Mouse (Mus musculus): Measurements from ENCODE around the gene Primpol. TPM values are rescaled to one million over a fixed set of nuclear protein-coding genes. Genes with fewer than 3 reads are reported as not detected.
"Not testable (repeated sequence)": the region's sequence is repeated elsewhere in the genome, so short reads cannot be mapped to it uniquely, and the experiment has no call there.

Gene Primpol
- polyA plus RNA-seq, 1 experiment from 2014 or later, result 11.0 TPM

DNA sequence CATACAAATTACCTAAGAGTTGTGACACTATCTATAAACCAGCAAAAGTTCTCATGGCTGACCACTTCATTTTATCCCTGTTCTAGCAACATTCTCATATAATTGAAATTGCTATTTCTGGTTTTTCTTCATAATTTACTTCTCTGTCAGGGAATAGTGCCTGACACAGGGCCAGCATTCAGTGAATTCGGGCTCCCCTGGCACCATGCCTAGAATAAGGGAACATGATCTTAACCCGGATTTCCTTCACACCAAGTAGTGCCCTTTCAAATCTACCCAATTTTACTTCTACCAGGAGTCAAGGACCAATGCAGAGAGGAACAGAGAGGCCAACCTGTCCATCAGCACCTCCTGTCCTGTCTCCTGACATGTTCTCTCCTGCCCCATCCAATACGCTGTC, 31.4 kb downstream of the Primpol start:
- Histone ChIP-seq H3K27me3 (ENCODE audit: control insufficient read depth, insufficient read depth, low read length) (no peaks in the 10 kb centered on the region), H3K4me3 (ENCODE audit: low read depth, low read length) (no peak overlapping the region), H3K4me2 (ENCODE audit: low read depth, severe bottlenecking) (no peak overlapping the region), H3K36me3 (ENCODE audit: control insufficient read depth, insufficient read depth, low read length) (no peaks in the 10 kb centered on the region), H3K4me1 (ENCODE audit: control insufficient read depth, insufficient read depth, low read length) (no peaks in the 10 kb centered on the region), H3K9me3 (ENCODE audit: control insufficient read depth, low read length) (no peaks in the 10 kb centered on the region), H3K27ac (replicated peaks; ENCODE audit: low read depth, low read length) (no peak overlapping the region), H3K9ac (ENCODE audit: low read length) (no peak overlapping the region)
- DNase-seq (ENCODE audit: low spot score), result no peak
- 87% methylated on average over 3 of the region's 3 CpGs for WGBS
- ATAC-seq (ENCODE audit: insufficient number of reproducible peaks, low FRiP score, low TSS enrichment, low read depth), result no peak

DNA sequence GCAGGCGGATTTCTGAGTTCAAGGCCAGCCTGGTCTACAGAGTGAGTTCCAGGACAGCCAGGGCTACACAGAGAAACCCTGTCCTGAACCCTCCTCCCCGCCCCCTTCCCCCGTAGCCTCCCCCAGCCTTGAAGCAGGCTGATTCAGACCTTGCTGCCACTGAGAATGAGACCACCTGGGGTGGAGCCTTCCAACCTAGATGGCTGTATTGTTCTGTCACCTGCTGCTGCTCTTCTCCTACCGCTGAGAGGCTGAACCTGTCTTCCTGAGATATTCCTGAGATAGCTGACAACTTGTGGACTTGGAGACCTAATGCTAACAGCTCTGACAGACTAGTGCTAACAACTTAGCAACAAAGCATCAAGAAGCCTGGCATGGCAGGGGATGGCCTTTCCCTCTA, 32.7 kb downstream of the Primpol start:
- not testable (repeated sequence) for H3K4me1 ChIP-seq (ENCODE audit: control insufficient read depth, insufficient read depth, low read length); H3K27ac ChIP-seq (replicated peaks; ENCODE audit: low read depth, low read length); H3K4me2 ChIP-seq (ENCODE audit: low read depth, severe bottlenecking); H3K27me3 ChIP-seq (ENCODE audit: control insufficient read depth, insufficient read depth, low read length); DNase-seq (ENCODE audit: low spot score); H3K9me3 ChIP-seq (ENCODE audit: control insufficient read depth, low read length); ATAC-seq (ENCODE audit: insufficient number of reproducible peaks, low FRiP score, low TSS enrichment, low read depth); H3K9ac ChIP-seq (ENCODE audit: low read length); H3K36me3 ChIP-seq (ENCODE audit: control insufficient read depth, insufficient read depth, low read length); H3K4me3 ChIP-seq (ENCODE audit: low read depth, low read length)
- 51% methylated on average over 4 of the region's 4 CpGs for WGBS

DNA sequence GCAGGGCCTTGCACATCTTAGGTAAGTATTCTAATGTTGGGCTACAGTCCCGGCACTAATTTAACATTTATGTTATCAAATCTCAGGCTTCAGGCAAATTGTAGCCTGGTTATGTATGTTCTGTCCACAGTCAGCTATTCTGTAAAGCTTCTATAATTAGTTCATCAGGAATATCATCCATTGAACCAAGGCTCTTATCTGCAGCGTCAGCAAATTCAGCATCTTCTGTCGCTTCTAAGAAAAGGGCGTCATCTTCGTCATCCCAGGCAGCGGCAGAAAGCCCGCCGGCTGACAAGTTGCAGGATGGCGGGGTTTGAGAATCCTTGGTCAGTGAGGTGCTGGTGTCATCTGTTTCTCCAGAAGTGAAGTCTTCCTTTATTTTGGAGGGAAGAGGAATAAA, 38.2 kb downstream of the Primpol start:
- Histone ChIP-seq H3K27ac (replicated peaks; ENCODE audit: low read depth, low read length) (no peak overlapping the region), H3K4me2 (ENCODE audit: low read depth, severe bottlenecking) (no peak overlapping the region), H3K9me3 (ENCODE audit: control insufficient read depth, low read length) (no peaks in the 10 kb centered on the region), H3K4me1 (ENCODE audit: control insufficient read depth, insufficient read depth, low read length) (no peaks in the 10 kb centered on the region), H3K4me3 (ENCODE audit: low read depth, low read length) (no peak overlapping the region), H3K9ac (ENCODE audit: low read length) (no peak overlapping the region), H3K36me3 (ENCODE audit: control insufficient read depth, insufficient read depth, low read length) (peaks cover 13% of the 10 kb centered on the region), H3K27me3 (ENCODE audit: control insufficient read depth, insufficient read depth, low read length) (no peaks in the 10 kb centered on the region)
- DNase-seq (ENCODE audit: low spot score) (no peak), ATAC-seq (ENCODE audit: insufficient number of reproducible peaks, low FRiP score, low TSS enrichment, low read depth) (no peak)
- 93% methylated on average over 9 of the region's 9 CpGs for WGBS

DNA sequence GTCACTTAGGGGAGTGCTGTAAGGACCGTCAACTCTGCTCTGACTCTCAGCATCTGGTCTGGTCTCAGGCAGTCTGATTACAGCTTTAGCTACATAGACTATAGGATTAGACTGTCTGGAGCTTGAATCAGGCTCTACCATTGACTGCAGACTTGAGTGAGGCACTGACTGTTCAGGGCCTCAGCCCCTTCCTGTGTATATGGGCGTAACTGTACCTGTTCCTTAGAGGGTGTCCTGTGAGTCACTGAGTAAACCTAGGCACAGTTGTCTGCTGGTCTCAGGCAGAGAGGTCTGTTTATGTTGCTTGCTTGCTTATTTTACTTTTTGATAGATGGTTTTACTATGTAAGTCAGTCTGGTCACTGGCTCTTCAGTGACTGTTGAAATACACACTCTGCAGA, 43.0 kb downstream of the Primpol start:
- Histone ChIP-seq H3K4me1 (ENCODE audit: control insufficient read depth, insufficient read depth, low read length) (no peaks in the 10 kb centered on the region), H3K36me3 (ENCODE audit: control insufficient read depth, insufficient read depth, low read length) (peaks cover 8% of the 10 kb centered on the region; the same call in 1 of the 2 replicates), H3K4me3 (ENCODE audit: low read depth, low read length) (no peak overlapping the region), H3K27me3 (ENCODE audit: control insufficient read depth, insufficient read depth, low read length) (no peaks in the 10 kb centered on the region), H3K9me3 (ENCODE audit: control insufficient read depth, low read length) (no peaks in the 10 kb centered on the region), H3K4me2 (ENCODE audit: low read depth, severe bottlenecking) (no peak overlapping the region), H3K9ac (ENCODE audit: low read length) (no peak overlapping the region), H3K27ac (replicated peaks; ENCODE audit: low read depth, low read length) (no peak overlapping the region)
- ATAC-seq (ENCODE audit: insufficient number of reproducible peaks, low FRiP score, low TSS enrichment, low read depth), result no peak
- WGBS, result 93% methylated on average over 2 of the region's 2 CpGs
- no peak for DNase-seq (ENCODE audit: low spot score)

DNA sequence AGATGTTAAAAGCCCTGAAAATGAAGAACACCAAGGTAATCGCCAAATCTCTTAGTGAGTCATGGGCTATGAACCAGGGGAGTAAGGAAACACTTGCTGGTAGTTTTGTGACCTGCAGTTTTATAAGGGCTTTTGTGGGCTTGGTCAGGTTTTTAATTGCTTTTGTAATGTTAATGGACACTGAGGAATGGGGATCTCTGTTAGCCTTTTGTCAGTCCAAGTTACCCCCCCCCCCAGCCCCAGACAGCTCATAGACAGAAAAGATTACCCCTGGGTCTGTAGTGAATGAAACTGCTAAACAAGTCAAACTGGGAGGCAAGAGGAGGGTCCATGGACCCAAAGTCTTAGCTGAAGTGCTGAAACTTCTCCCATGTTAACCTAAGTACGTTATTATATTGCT, 43.6 kb downstream of the Primpol start:
- no peak overlapping the region for H3K27ac ChIP-seq (replicated peaks; ENCODE audit: low read depth, low read length)
- DNase-seq (ENCODE audit: low spot score), result no peak
- no peak overlapping the region for H3K9ac ChIP-seq (ENCODE audit: low read length)
- H3K4me3 ChIP-seq (ENCODE audit: low read depth, low read length), result no peak overlapping the region
- peaks cover 7% of the 10 kb centered on the region; the same call in 1 of the 2 replicates for H3K36me3 ChIP-seq (ENCODE audit: control insufficient read depth, insufficient read depth, low read length)
- H3K4me1 ChIP-seq (ENCODE audit: control insufficient read depth, insufficient read depth, low read length), result no peaks in the 10 kb centered on the region
- H3K27me3 ChIP-seq (ENCODE audit: control insufficient read depth, insufficient read depth, low read length), result no peaks in the 10 kb centered on the region
- H3K4me2 ChIP-seq (ENCODE audit: low read depth, severe bottlenecking), result no peak overlapping the region
- WGBS, result 82% methylated on average over 2 of the region's 2 CpGs
- H3K9me3 ChIP-seq (ENCODE audit: control insufficient read depth, low read length), result no peaks in the 10 kb centered on the region
- ATAC-seq (ENCODE audit: insufficient number of reproducible peaks, low FRiP score, low TSS enrichment, low read depth), result no peak

DNA sequence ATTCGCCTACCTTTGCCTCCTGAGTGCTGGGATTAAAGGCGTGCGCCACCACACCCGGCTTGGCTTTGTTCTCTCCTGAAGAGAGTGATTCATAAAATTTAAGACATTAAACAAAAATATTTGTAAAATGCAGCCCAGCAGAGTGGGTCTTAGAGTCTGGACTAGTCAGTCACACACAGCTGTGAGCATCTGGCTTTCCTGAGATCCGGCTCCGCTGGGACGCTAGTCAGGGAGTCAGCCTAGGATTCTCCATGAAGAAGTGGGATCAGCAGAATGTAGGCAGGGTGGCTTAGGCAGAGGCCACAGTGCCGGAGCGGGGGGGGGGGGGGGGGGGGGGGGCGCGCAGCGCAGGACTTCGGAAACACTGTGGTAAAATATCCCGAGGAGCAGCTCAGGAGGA, 46.3 kb downstream of the Primpol start:
- 95% methylated on average over 9 of the region's 14 CpGs for WGBS
- Histone ChIP-seq H3K36me3 (ENCODE audit: control insufficient read depth, insufficient read depth, low read length) (no peaks in the 10 kb centered on the region), H3K4me3 (ENCODE audit: low read depth, low read length) (no peak overlapping the region), H3K9ac (ENCODE audit: low read length) (no peak overlapping the region), H3K4me2 (ENCODE audit: low read depth, severe bottlenecking) (no peak overlapping the region), H3K27me3 (ENCODE audit: control insufficient read depth, insufficient read depth, low read length) (no peaks in the 10 kb centered on the region), H3K9me3 (ENCODE audit: control insufficient read depth, low read length) (no peaks in the 10 kb centered on the region), H3K27ac (replicated peaks; ENCODE audit: low read depth, low read length) (no peak overlapping the region), H3K4me1 (ENCODE audit: control insufficient read depth, insufficient read depth, low read length) (no peaks in the 10 kb centered on the region)
- ATAC-seq (ENCODE audit: insufficient number of reproducible peaks, low FRiP score, low TSS enrichment, low read depth) (no peak), DNase-seq (ENCODE audit: low spot score) (no peak)

DNA sequence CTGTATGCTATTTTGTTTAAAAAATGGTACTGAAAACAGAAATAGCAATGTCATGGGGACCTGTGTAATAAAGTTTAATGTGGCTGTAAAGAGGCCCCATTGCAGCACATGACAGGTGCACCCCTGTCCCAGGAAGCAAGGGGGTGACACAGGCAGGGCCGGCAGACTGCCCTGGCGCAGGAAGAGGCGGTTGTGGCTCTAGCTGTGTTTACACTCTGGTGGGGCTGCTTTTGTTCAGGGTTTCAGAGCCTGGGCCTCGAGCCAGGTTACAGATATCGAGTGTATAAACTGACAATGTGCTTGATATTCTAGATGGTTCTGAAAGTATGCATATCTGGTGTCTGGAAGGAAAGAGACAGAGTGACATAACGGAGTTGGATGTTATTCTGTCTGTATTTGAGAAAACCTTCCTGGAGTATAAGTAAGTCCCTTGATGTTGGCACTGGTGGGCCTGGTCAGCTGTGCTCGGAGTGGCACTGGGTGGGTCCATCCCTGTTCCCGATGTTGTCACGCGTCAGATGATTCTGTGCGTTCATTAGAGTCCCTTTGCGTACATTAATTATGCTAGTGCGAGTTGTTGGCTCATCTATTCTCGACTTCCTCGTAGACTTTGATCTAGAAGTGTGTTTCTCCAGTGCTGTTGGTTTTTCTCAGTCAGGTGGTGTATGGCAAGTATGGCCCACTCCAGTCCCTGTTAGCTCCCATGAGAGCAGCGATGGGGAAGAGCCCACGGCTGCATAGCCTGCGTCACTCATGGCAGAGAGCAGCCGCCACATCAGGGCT, 47.2 kb downstream of the Primpol start:
- no peak for ATAC-seq (ENCODE audit: insufficient number of reproducible peaks, low FRiP score, low TSS enrichment, low read depth)
- WGBS, result 90% methylated on average over 19 of the region's 19 CpGs
- Histone ChIP-seq H3K4me1 (ENCODE audit: control insufficient read depth, insufficient read depth, low read length) (no peaks in the 10 kb centered on the region), H3K9me3 (ENCODE audit: control insufficient read depth, low read length) (no peaks in the 10 kb centered on the region), H3K9ac (ENCODE audit: low read length) (no peak overlapping the region), H3K4me3 (ENCODE audit: low read depth, low read length) (no peak overlapping the region), H3K4me2 (ENCODE audit: low read depth, severe bottlenecking) (no peak overlapping the region), H3K27ac (replicated peaks; ENCODE audit: low read depth, low read length) (no peak overlapping the region), H3K27me3 (ENCODE audit: control insufficient read depth, insufficient read depth, low read length) (no peaks in the 10 kb centered on the region), H3K36me3 (ENCODE audit: control insufficient read depth, insufficient read depth, low read length) (no peaks in the 10 kb centered on the region)
- DNase-seq (ENCODE audit: low spot score), result no peak

DNA sequence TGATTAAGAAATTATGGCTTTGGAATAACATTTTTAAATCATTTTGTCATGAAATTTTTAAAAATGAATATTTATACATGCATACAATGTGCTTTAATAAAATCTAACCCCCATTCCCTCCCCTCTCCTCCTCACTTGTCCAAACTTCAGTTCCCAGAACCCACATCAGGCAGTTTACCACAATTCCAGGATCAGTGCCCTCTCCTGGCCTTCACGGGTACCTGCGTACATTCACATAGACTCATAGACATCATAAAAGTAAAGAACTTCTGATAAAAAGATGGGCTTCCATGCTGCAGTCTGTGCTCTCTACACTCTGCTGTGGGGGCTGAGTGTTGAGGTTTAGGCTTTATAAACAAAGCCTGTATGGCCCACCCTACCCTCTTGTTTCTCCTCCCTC, 48.1 kb downstream of the Primpol start:
- Histone ChIP-seq H3K4me1 (ENCODE audit: control insufficient read depth, insufficient read depth, low read length) (no peaks in the 10 kb centered on the region), H3K36me3 (ENCODE audit: control insufficient read depth, insufficient read depth, low read length) (no peaks in the 10 kb centered on the region), H3K27ac (replicated peaks; ENCODE audit: low read depth, low read length) (no peak overlapping the region), H3K9ac (ENCODE audit: low read length) (no peak overlapping the region), H3K4me3 (ENCODE audit: low read depth, low read length) (no peak overlapping the region), H3K9me3 (ENCODE audit: control insufficient read depth, low read length) (no peaks in the 10 kb centered on the region), H3K27me3 (ENCODE audit: control insufficient read depth, insufficient read depth, low read length) (no peaks in the 10 kb centered on the region), H3K4me2 (ENCODE audit: low read depth, severe bottlenecking) (no peak overlapping the region)
- ATAC-seq (ENCODE audit: insufficient number of reproducible peaks, low FRiP score, low TSS enrichment, low read depth), result no peak
- no peak for DNase-seq (ENCODE audit: low spot score)
- 77% methylated on average over 2 of the region's 2 CpGs for WGBS

DNA sequence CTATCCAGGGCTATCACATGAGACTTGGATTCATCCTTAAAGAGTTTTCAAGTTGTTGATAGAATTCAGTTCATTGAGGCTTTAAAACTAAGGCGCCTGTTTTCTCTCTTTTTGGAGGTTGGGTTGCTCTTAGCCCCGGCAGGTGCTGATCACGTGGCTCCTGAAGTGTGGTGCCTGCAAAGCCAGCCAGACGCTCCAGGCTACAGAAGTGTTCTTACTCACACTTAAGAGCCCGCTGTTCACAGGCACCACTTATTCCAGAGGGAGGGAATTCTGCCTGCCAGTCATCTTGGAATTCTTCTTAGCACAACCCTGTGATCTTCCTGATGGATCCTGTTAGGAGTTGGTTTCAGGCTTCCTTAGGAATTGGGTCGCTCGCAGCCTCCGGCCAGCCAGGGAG, 49.1 kb downstream of the Primpol start:
- H3K9me3 ChIP-seq (ENCODE audit: control insufficient read depth, low read length), result no peaks in the 10 kb centered on the region
- H3K27me3 ChIP-seq (ENCODE audit: control insufficient read depth, insufficient read depth, low read length), result no peaks in the 10 kb centered on the region
- H3K4me3 ChIP-seq (ENCODE audit: low read depth, low read length), result no peak overlapping the region
- DNase-seq (ENCODE audit: low spot score) (no peak), ATAC-seq (ENCODE audit: insufficient number of reproducible peaks, low FRiP score, low TSS enrichment, low read depth) (no peak)
- H3K4me1 ChIP-seq (ENCODE audit: control insufficient read depth, insufficient read depth, low read length), result no peaks in the 10 kb centered on the region
- 78% methylated on average over 8 of the region's 8 CpGs for WGBS
- H3K9ac ChIP-seq (ENCODE audit: low read length), result no peak overlapping the region
- H3K36me3 ChIP-seq (ENCODE audit: control insufficient read depth, insufficient read depth, low read length), result no peaks in the 10 kb centered on the region
- H3K27ac ChIP-seq (replicated peaks; ENCODE audit: low read depth, low read length), result no peak overlapping the region
- no peak overlapping the region for H3K4me2 ChIP-seq (ENCODE audit: low read depth, severe bottlenecking)

All from limb, embryonic 11.5 days (tissue).